Mouse (Mus musculus) ES-E14 (cell line): ENCODE measurements around the gene Cabp4.

Experiments used
- CHD2 ChIP-seq: IDR thresholded peaks from 2 replicates; pipeline ENCODE4 v1.6.1; 2014; ENCODE audit warnings: mild to moderate bottlenecking, low read depth, low read length, inconsistent platforms
- ZNF384 ChIP-seq: IDR thresholded peaks from 2 replicates; pipeline ENCODE4 v1.6.1; 2012; ENCODE audit warnings: low read depth, low read length, inconsistent platforms

GRCm38 (mm10) chr19:4163543-4163887 lies 19.7 kb upstream of the Cabp4 start:
- no peak for TF ChIP-seq CHD2
- TF ChIP-seq ZNF384: no peak
